Mouse (Mus musculus): ENCODE measurements at regions not wholly inside any gene's neighbourhood (a gene's known extent, or its start where the extent isn't known, plus 50 kb on each side); places are given as distances from the start of the nearest gene placed in this dataset.

GRCm38 (mm10) chr4:45648884-45649577, 116.8 kb upstream of the Shb start:
- no peak for ATAC-seq (ENCODE audit: insufficient number of reproducible peaks, low FRiP score, low TSS enrichment, low read depth)
- Histone ChIP-seq H3K9ac (ENCODE audit: low read length) (no peak overlapping the region), H3K36me3 (ENCODE audit: control insufficient read depth, insufficient read depth, low read length) (no peaks in the 10 kb centered on the region), H3K4me2 (ENCODE audit: low read depth, severe bottlenecking) (no peak overlapping the region), H3K4me3 (ENCODE audit: low read depth, low read length) (no peak overlapping the region), H3K4me1 (ENCODE audit: control insufficient read depth, insufficient read depth, low read length) (peaks cover 1% of the 10 kb centered on the region; the same call in 1 of the 2 replicates), H3K27me3 (ENCODE audit: control insufficient read depth, insufficient read depth, low read length) (no peaks in the 10 kb centered on the region), H3K9me3 (ENCODE audit: control insufficient read depth, low read length) (no peaks in the 10 kb centered on the region), H3K27ac (replicated peaks; ENCODE audit: low read depth, low read length) (no peak overlapping the region)
- no peak for DNase-seq (ENCODE audit: low spot score)
- 91% methylated on average over 9 of the region's 9 CpGs for WGBS

DNA sequence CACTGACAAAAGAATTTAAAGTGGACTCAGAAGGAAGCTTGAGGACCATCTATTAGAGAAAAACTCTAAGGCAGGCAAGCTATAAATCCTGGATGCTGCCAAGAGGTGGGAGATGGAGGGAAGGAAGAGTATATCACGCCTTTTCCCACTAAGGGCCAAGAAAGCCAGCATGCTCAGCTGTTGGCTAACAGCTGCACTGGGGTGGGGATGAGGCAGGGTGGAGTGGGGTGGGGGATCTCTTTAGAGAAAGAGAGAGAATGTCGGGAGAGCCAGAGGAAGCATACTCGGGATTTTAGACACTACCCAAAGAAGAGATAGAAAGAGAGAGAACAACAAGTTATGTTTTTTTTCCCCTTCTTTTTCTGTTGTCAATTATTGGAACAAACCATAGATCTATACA, 115.2 kb upstream of the Shb start:
- H3K36me3 ChIP-seq (ENCODE audit: control insufficient read depth, insufficient read depth, low read length), result no peaks in the 10 kb centered on the region

DNA sequence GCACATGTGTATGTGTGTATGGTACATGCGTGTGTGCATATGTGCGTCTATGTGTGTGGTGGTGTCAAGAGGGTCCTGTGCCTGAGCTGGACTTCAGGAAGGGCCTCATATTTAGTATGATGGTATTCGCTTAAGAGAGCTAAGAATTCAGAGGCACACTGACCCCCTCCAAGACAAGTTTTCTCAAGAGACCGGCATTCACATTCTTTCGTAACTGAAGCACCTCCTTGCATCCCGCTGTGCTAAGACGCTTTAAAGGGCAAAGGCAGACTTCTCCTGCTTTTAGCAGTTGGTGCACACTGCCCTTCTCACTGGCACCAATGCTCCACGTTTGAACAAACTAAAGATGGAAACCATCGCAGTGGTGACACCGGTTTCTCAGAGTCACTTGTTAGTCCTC, 110.3 kb upstream of the Shb start:
- H3K36me3 ChIP-seq (ENCODE audit: control insufficient read depth, insufficient read depth, low read length), result no peaks in the 10 kb centered on the region
- H3K27ac ChIP-seq (replicated peaks; ENCODE audit: low read depth, low read length), result no peak overlapping the region
- 80% methylated on average over 10 of the region's 10 CpGs for WGBS
- no peak overlapping the region for H3K9ac ChIP-seq (ENCODE audit: low read length)
- H3K4me1 ChIP-seq (ENCODE audit: control insufficient read depth, insufficient read depth, low read length), result peaks cover 5% of the 10 kb centered on the region; the same call in 1 of the 2 replicates
- H3K9me3 ChIP-seq (ENCODE audit: control insufficient read depth, low read length), result no peaks in the 10 kb centered on the region
- no peaks in the 10 kb centered on the region for H3K27me3 ChIP-seq (ENCODE audit: control insufficient read depth, insufficient read depth, low read length)
- ATAC-seq (ENCODE audit: insufficient number of reproducible peaks, low FRiP score, low TSS enrichment, low read depth) (no peak), DNase-seq (ENCODE audit: low spot score) (no peak)
- no peak overlapping the region for H3K4me3 ChIP-seq (ENCODE audit: low read depth, low read length)
- H3K4me2 ChIP-seq (ENCODE audit: low read depth, severe bottlenecking), result no peak overlapping the region

More for the DNA sequence above, 115.2 kb upstream of the Shb start:
- ATAC-seq (ENCODE audit: insufficient number of reproducible peaks, low FRiP score, low TSS enrichment, low read depth) (no peak), DNase-seq (ENCODE audit: low spot score) (no peak)
- Histone ChIP-seq H3K27ac (replicated peaks; ENCODE audit: low read depth, low read length) (no peak overlapping the region), H3K4me1 (ENCODE audit: control insufficient read depth, insufficient read depth, low read length) (no peaks in the 10 kb centered on the region), H3K27me3 (ENCODE audit: control insufficient read depth, insufficient read depth, low read length) (no peaks in the 10 kb centered on the region), H3K4me3 (ENCODE audit: low read depth, low read length) (no peak overlapping the region), H3K4me2 (ENCODE audit: low read depth, severe bottlenecking) (no peak overlapping the region), H3K9me3 (ENCODE audit: control insufficient read depth, low read length) (no peaks in the 10 kb centered on the region), H3K9ac (ENCODE audit: low read length) (no peak overlapping the region)
- WGBS, result 78% methylated on average over 3 of the region's 3 CpGs

DNA sequence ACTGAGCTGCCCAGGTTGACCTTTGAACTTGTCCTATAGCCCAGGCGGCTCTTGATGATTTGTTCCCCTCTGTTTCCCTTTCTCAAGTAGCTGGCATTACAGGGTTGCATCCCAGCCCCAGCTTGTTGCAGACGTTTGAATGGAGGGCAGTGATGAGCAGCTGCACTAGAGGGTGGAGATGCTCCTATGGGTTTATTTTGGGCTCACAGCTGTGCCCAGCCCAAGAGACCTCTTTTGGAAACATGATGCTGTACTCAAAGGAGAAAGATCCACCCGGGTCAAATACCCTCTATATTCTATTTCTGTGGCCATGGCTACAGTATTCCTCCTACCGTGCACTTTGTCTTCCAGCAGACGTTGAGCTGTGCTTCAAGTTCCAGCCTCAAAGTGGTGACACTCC, 109.0 kb upstream of the Shb start:
- 62% methylated on average over 5 of the region's 5 CpGs for WGBS
- Histone ChIP-seq H3K27ac (replicated peaks; ENCODE audit: low read depth, low read length) (no peak overlapping the region), H3K9me3 (ENCODE audit: control insufficient read depth, low read length) (no peaks in the 10 kb centered on the region), H3K4me1 (ENCODE audit: control insufficient read depth, insufficient read depth, low read length) (peaks cover 5% of the 10 kb centered on the region; the same call in 1 of the 2 replicates), H3K9ac (ENCODE audit: low read length) (no peak overlapping the region), H3K4me3 (ENCODE audit: low read depth, low read length) (no peak overlapping the region), H3K4me2 (ENCODE audit: low read depth, severe bottlenecking) (no peak overlapping the region), H3K27me3 (ENCODE audit: control insufficient read depth, insufficient read depth, low read length) (no peaks in the 10 kb centered on the region), H3K36me3 (ENCODE audit: control insufficient read depth, insufficient read depth, low read length) (no peaks in the 10 kb centered on the region)
- no peak for ATAC-seq (ENCODE audit: insufficient number of reproducible peaks, low FRiP score, low TSS enrichment, low read depth)
- no peak for DNase-seq (ENCODE audit: low spot score)

- no peaks in the 10 kb centered on the region for H3K27me3 ChIP-seq (ENCODE audit: control insufficient read depth, insufficient read depth, low read length)
- DNase-seq (ENCODE audit: low spot score) (no peak), ATAC-seq (ENCODE audit: insufficient number of reproducible peaks, low FRiP score, low TSS enrichment, low read depth) (no peak)
- H3K36me3 ChIP-seq (ENCODE audit: control insufficient read depth, insufficient read depth, low read length), result no peaks in the 10 kb centered on the region
- 26% methylated on average over 11 of the region's 11 CpGs for WGBS
- H3K9me3 ChIP-seq (ENCODE audit: control insufficient read depth, low read length), result no peaks in the 10 kb centered on the region
- peaks cover 5% of the 10 kb centered on the region; the same call in 1 of the 2 replicates for H3K4me1 ChIP-seq (ENCODE audit: control insufficient read depth, insufficient read depth, low read length)
- no peak overlapping the region for H3K27ac ChIP-seq (replicated peaks; ENCODE audit: low read depth, low read length)
- no peak overlapping the region for H3K4me3 ChIP-seq (ENCODE audit: low read depth, low read length)
- no peak overlapping the region for H3K4me2 ChIP-seq (ENCODE audit: low read depth, severe bottlenecking)
- H3K9ac ChIP-seq (ENCODE audit: low read length), result no peak overlapping the region
Measured at GRCm38 (mm10) chr4:45640713-45641112, 108.4 kb upstream of the Shb start.

DNA sequence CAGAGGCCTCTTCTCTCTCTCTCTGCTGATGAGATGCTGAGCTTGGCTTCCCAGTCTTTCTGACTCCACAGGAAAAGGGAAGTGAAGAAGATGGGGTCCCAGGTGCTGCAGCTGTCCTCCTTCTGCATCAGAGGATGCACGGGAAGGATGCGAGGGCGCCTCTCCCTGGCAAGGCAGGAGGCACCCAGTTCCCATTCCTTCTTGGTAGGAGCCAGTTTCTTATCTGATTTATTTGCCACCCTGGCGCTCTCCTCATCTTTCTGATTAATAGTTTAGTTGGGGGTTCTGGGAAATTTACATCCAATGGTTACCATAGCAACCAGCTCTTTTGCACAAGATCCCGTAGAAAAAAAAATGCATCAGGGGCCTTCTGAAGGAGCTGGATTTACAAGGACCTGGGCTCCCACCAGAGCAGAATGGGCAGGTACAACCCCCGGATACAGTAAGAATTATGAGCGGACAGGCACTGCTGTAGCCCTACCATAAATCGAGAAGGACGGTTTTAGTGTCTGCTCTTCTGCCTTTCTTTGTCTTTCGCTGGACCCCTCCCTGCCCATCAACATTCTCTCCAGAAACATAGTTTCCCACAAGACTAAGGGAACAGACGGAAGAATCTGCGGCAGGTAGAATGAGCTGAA, 107.2 kb upstream of the Shb start:
- Histone ChIP-seq H3K9ac (ENCODE audit: low read length) (no peak overlapping the region), H3K27me3 (ENCODE audit: control insufficient read depth, insufficient read depth, low read length) (no peaks in the 10 kb centered on the region), H3K4me1 (ENCODE audit: control insufficient read depth, insufficient read depth, low read length) (peaks cover 5% of the 10 kb centered on the region; the same call in 1 of the 2 replicates), H3K4me3 (ENCODE audit: low read depth, low read length) (no peak overlapping the region), H3K27ac (replicated peaks; ENCODE audit: low read depth, low read length) (no peak overlapping the region), H3K9me3 (ENCODE audit: control insufficient read depth, low read length) (no peaks in the 10 kb centered on the region), H3K4me2 (ENCODE audit: low read depth, severe bottlenecking) (no peak overlapping the region), H3K36me3 (ENCODE audit: control insufficient read depth, insufficient read depth, low read length) (no peaks in the 10 kb centered on the region)
- 79% methylated on average over 12 of the region's 12 CpGs for WGBS
- DNase-seq (ENCODE audit: low spot score), result no peak
- ATAC-seq (ENCODE audit: insufficient number of reproducible peaks, low FRiP score, low TSS enrichment, low read depth), result no peak

DNA sequence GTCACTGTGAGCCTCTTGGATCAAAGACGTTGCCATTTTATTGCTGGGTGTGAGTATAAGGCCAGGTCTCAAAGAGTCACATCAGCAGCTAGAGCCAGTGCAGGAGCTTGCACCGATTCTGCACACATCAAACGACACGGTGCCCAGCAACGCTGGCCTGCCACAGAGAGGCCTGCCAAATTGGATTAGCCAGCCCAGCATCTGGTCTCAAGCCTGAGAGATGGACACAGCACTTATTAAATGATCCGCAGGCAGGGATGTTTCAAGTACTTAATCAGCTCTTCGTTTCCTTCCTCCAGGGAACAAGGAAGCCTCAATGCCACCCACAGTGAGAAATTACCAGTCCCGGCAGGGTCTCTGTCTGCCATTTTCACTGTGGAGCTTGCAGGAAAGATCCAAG, 106.1 kb upstream of the Shb start:
- Histone ChIP-seq H3K27ac (replicated peaks; ENCODE audit: low read depth, low read length) (no peak overlapping the region), H3K9me3 (ENCODE audit: control insufficient read depth, low read length) (no peaks in the 10 kb centered on the region), H3K4me3 (ENCODE audit: low read depth, low read length) (no peak overlapping the region), H3K27me3 (ENCODE audit: control insufficient read depth, insufficient read depth, low read length) (no peaks in the 10 kb centered on the region), H3K9ac (ENCODE audit: low read length) (no peak overlapping the region), H3K36me3 (ENCODE audit: control insufficient read depth, insufficient read depth, low read length) (no peaks in the 10 kb centered on the region), H3K4me1 (ENCODE audit: control insufficient read depth, insufficient read depth, low read length) (peaks cover 5% of the 10 kb centered on the region; the same call in 1 of the 2 replicates), H3K4me2 (ENCODE audit: low read depth, severe bottlenecking) (no peak overlapping the region)
- DNase-seq (ENCODE audit: low spot score) (no peak), ATAC-seq (ENCODE audit: insufficient number of reproducible peaks, low FRiP score, low TSS enrichment, low read depth) (no peak)
- 57% methylated on average over 8 of the region's 8 CpGs for WGBS

DNA sequence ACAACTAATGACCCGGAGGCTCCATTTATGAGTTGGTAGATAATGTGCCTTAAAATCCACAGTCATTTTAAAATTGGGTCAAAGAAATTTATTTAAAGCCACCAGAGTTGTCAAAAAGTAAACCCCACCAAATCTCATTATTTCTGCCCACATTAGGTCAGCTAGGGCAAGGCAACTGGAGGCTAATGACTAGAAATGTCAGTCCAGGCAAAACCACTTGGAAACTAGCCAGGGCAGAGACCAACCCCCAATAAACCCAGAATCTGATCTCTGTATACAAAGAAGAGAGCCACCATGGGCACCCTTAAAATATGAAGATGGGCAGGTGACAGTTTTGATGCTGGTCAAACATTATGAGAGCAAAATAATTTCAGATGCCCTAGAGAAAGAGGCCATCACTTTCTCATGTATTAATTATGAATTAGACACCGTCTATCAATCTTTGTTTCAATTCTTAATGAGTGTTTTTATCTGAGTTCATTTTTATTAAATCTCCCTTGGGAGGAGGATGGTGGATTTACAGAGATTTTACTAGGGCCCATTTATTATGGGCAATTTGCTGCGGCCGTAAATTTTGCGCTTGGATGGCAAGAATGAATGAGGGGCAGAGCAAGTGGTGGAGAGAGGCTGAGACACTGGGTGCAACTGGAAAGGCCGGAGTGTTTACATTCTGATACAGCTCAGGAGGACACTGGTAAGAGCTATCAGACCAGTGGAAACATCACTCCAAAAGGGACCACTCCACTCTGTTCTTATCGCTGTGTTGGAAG, 99.2 kb upstream of the Shb start:
- Histone ChIP-seq H3K9ac (ENCODE audit: low read length) (no peak overlapping the region), H3K9me3 (ENCODE audit: control insufficient read depth, low read length) (no peaks in the 10 kb centered on the region), H3K4me3 (ENCODE audit: low read depth, low read length) (no peak overlapping the region), H3K27ac (replicated peaks; ENCODE audit: low read depth, low read length) (no peak overlapping the region), H3K36me3 (ENCODE audit: control insufficient read depth, insufficient read depth, low read length) (no peaks in the 10 kb centered on the region), H3K4me2 (ENCODE audit: low read depth, severe bottlenecking) (no peak overlapping the region), H3K4me1 (ENCODE audit: control insufficient read depth, insufficient read depth, low read length) (0 out of 2 replicates have a peak, but pooled peaks cover 3% of the 10 kb centered on the region), H3K27me3 (ENCODE audit: control insufficient read depth, insufficient read depth, low read length) (no peaks in the 10 kb centered on the region)
- 64% methylated on average over 7 of the region's 7 CpGs for WGBS
- ATAC-seq (ENCODE audit: insufficient number of reproducible peaks, low FRiP score, low TSS enrichment, low read depth) (no peak), DNase-seq (ENCODE audit: low spot score) (no peak)

Measured in limb, embryonic 11.5 days (tissue).